Mouse (Mus musculus): ENCODE results near the gene Btbd9. TPM values are rescaled to one million over a fixed set of nuclear protein-coding genes. Genes with fewer than 3 reads are reported as not detected.
"Not testable (repeated sequence)": the region's sequence is repeated elsewhere in the genome, so short reads cannot be mapped to it uniquely, and the experiment has no call there.

Gene Btbd9
- total and polyA plus RNA-seq, 3 experiments, result 24.7 to 33.8 TPM; not detected in 1

GRCm38 (mm10) chr17:30523783-30524182, 52.5 kb downstream of the Btbd9 start:
- Histone ChIP-seq H3K4me1 (ENCODE audit: control insufficient read depth in 1 of 2, insufficient read depth in 2 of 2, low read length in 2 of 2) (no peaks in the 10 kb centered on the region), H3K9me3 (replicated peaks; ENCODE audit: insufficient read depth, low read length) (no peaks in the 10 kb centered on the region), H3K27ac (ENCODE audit: control insufficient read depth, low read depth, low read length) (no peak overlapping the region), H3K36me3 (ENCODE audit: control insufficient read depth in 1 of 2, insufficient read depth in 2 of 2, low read length in 2 of 2) (peaks cover 0 to 4% of the 10 kb centered on the region in 2 experiments; a peak in 1 of 4 replicates), H3K27me3 (ENCODE audit: control insufficient read depth in 1 of 2, insufficient read depth in 2 of 2, low read length in 2 of 2) (no peaks in the 10 kb centered on the region), H3K4me3 (ENCODE audit: control insufficient read depth in 1 of 2, insufficient read depth in 1 of 2, low read depth in 2 of 2, low read length in 2 of 2) (no peak overlapping the region), H3K9ac (ENCODE audit: control insufficient read depth, low read depth, low read length, poor library complexity, severe bottlenecking) (no peak overlapping the region), H3K79me2 (ENCODE audit: control insufficient read depth, insufficient read depth, low read length, poor library complexity) (no peaks in the 10 kb centered on the region)
- no peak for DNase-seq (ENCODE audit: low read depth, low spot score)
- no peak for TF ChIP-seq TAL1 (IDR thresholded peaks at IDR 0.05; ENCODE audit: low read length)
- TF ChIP-seq MAX (IDR thresholded peaks at IDR 0.05; ENCODE audit: low read length), result no peak
- TF ChIP-seq ZKSCAN1 (IDR thresholded peaks at IDR 0.05; ENCODE audit: low read depth, low read length), result no peak
- no peak for TF ChIP-seq NELFE (IDR thresholded peaks at IDR 0.05; ENCODE audit: low read depth, low read length)
- no peak for TF ChIP-seq USF2 (IDR thresholded peaks at IDR 0.05; ENCODE audit: borderline replicate concordance in 1 of 2, insufficient read depth in 1 of 2, low read depth in 1 of 2, low read length in 2 of 2)

GRCm38 (mm10) chr17:30522406-30523078, 53.7 kb downstream of the Btbd9 start:
- H3K4me3 ChIP-seq (ENCODE audit: control insufficient read depth in 1 of 2, insufficient read depth in 1 of 2, low read depth in 2 of 2, low read length in 2 of 2), result no peak overlapping the region
- H3K27ac ChIP-seq (ENCODE audit: control insufficient read depth, low read depth, low read length), result no peak overlapping the region
- no peaks in the 10 kb centered on the region for H3K9me3 ChIP-seq (replicated peaks; ENCODE audit: insufficient read depth, low read length)
- no peaks in the 10 kb centered on the region for H3K27me3 ChIP-seq (ENCODE audit: control insufficient read depth in 1 of 2, insufficient read depth in 2 of 2, low read length in 2 of 2)
- peaks cover 0 to 4% of the 10 kb centered on the region in 2 experiments; a peak in 1 of 4 replicates for H3K36me3 ChIP-seq (ENCODE audit: control insufficient read depth in 1 of 2, insufficient read depth in 2 of 2, low read length in 2 of 2)
- no peaks in the 10 kb centered on the region for H3K4me1 ChIP-seq (ENCODE audit: control insufficient read depth in 1 of 2, insufficient read depth in 2 of 2, low read length in 2 of 2)
- no peak overlapping the region for H3K9ac ChIP-seq (ENCODE audit: control insufficient read depth, low read depth, low read length, poor library complexity, severe bottlenecking)
- TF ChIP-seq MAZ (IDR thresholded peaks at IDR 0.05; ENCODE audit: low read depth, low read length) (no peak), ETS1 (IDR thresholded peaks at IDR 0.05; ENCODE audit: low read depth, low read length) (no peak), EP300 (IDR thresholded peaks at IDR 0.05; ENCODE audit: low read depth in 1 of 2, low read length in 2 of 2) (no peak), TBP (IDR thresholded peaks at IDR 0.05; ENCODE audit: low read depth, low read length) (no peak), BHLHE40 (IDR thresholded peaks at IDR 0.05; ENCODE audit: borderline replicate concordance, low read depth, low read length) (no peak), MAX (IDR thresholded peaks at IDR 0.05; ENCODE audit: low read length) (no peak)
- no peaks in the 10 kb centered on the region for H3K79me2 ChIP-seq (ENCODE audit: control insufficient read depth, insufficient read depth, low read length, poor library complexity)
- DNase-seq (ENCODE audit: low read depth, low spot score), result no peak

GRCm38 (mm10) chr17:30519172-30519512, 57.1 kb downstream of the Btbd9 start:
- not testable (repeated sequence) for H3K27ac ChIP-seq (ENCODE audit: control insufficient read depth, low read depth, low read length); H3K4me1 ChIP-seq (ENCODE audit: control insufficient read depth in 1 of 2, insufficient read depth in 2 of 2, low read length in 2 of 2)

More at GRCm38 (mm10) chr17:30519172-30519512, 57.1 kb downstream of the Btbd9 start:
- not testable (repeated sequence) for DNase-seq (ENCODE audit: low read depth, low spot score); H3K79me2 ChIP-seq (ENCODE audit: control insufficient read depth, insufficient read depth, low read length, poor library complexity); H3K9ac ChIP-seq (ENCODE audit: control insufficient read depth, low read depth, low read length, poor library complexity, severe bottlenecking); H3K9me3 ChIP-seq (replicated peaks; ENCODE audit: insufficient read depth, low read length); H3K4me3 ChIP-seq (ENCODE audit: control insufficient read depth in 1 of 2, insufficient read depth in 1 of 2, low read depth in 2 of 2, low read length in 2 of 2); H3K36me3 ChIP-seq (ENCODE audit: control insufficient read depth in 1 of 2, insufficient read depth in 2 of 2, low read length in 2 of 2); H3K27me3 ChIP-seq (ENCODE audit: control insufficient read depth in 1 of 2, insufficient read depth in 2 of 2, low read length in 2 of 2)

All from MEL (cell line).